Mouse (Mus musculus): ENCODE measurements around the gene Tmtc4. TPM values are rescaled to one million over a fixed set of nuclear protein-coding genes. Genes with fewer than 3 reads are reported as not detected.

Gene Tmtc4
- polyA plus RNA-seq, 1 experiment = 13.2 TPM

DNA sequence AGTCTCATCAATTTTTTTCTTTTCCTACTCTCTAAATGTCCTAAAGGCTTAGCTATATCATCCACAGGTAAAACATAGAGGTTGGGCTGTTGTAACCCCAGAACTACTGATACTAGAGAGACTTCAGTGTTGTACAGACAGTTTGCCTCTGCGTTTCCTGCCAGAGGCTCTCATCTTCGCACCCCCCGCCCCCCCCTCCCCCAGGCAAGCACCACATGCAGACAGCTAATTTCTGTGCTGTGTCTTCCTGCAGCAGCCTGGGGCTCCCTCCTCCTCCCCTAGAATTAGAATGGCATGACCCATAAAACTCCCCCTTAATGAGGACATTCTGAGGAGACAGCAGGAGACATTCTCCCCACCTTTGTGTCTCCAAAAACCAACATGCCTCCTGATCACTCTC, 17.6 kb upstream of the Tmtc4 start:
- Histone ChIP-seq H3K4me1 (ENCODE audit: control insufficient read depth, insufficient read depth, low read length) (no peaks in the 10 kb centered on the region), H3K4me3 (ENCODE audit: insufficient read depth, low read length) (no peak overlapping the region), H3K27ac (ENCODE audit: insufficient read depth, low read length) (no peak overlapping the region)
- TF ChIP-seq POLR2A (IDR thresholded peaks at IDR 0.05; ENCODE audit: extremely low read depth, insufficient read depth, low read length) (no peak), CTCF (IDR thresholded peaks at IDR 0.05; ENCODE audit: extremely low read depth, insufficient read depth, low read length) (no peak)

DNA sequence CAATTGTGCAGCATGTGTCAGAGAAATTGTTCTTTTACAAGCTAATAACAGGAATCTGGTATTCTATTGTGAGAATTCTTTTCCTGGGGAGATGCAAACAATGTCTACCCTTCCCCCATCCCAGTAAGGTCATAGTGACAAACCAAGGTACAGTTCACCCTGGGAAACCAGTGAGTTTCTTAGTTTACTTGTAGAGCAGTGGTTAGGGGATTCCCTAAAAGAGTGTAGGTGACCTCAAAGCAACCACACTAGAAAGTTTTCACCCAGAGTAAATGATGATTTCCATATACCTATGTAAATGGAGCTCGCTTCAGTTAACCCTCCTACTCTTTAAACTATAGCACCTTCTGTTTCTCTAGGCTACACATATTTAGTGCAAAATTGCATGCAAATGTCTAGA, 13.6 kb upstream of the Tmtc4 start:
- TF ChIP-seq CTCF (IDR thresholded peaks at IDR 0.05; ENCODE audit: extremely low read depth, insufficient read depth, low read length) (no peak), POLR2A (IDR thresholded peaks at IDR 0.05; ENCODE audit: extremely low read depth, insufficient read depth, low read length) (no peak)
- no peak overlapping the region for H3K4me3 ChIP-seq (ENCODE audit: insufficient read depth, low read length)

DNA sequence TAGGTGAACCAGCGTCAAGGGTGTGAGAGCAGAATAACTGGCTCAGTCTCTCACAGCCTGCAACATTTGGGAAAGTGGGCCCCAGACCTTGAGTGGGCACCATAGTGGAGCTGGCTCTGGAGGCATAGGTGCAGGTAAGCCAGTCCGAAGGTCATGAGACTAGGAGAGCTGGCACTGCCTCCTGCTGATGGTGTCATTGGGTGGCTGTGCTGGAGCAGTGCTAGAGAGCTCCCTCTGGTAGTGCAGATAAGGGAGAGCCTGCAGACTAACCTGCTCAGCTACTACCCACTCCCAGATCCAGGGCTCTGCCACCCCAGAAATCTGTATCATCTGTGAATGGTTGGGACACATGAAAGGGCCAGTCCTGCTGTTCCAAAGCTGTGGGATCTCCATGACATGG, 10.1 kb upstream of the Tmtc4 start:
- H3K4me3 ChIP-seq (ENCODE audit: insufficient read depth, low read length) = no peak overlapping the region
- H3K4me1 ChIP-seq (ENCODE audit: control insufficient read depth, insufficient read depth, low read length) = no peaks in the 10 kb centered on the region
- H3K27ac ChIP-seq (ENCODE audit: insufficient read depth, low read length) = no peak overlapping the region
- TF ChIP-seq POLR2A (IDR thresholded peaks at IDR 0.05; ENCODE audit: extremely low read depth, insufficient read depth, low read length) = no peak
- TF ChIP-seq CTCF (IDR thresholded peaks at IDR 0.05; ENCODE audit: extremely low read depth, insufficient read depth, low read length) = no peak

More for the DNA sequence above, 13.6 kb upstream of the Tmtc4 start:
- Histone ChIP-seq H3K4me1 (ENCODE audit: control insufficient read depth, insufficient read depth, low read length) (no peaks in the 10 kb centered on the region), H3K27ac (ENCODE audit: insufficient read depth, low read length) (no peak overlapping the region)

GRCm38 (mm10) chr14:122992937-122993336, 9.1 kb upstream of the Tmtc4 start:
- Histone ChIP-seq H3K27ac (ENCODE audit: insufficient read depth, low read length) (no peak overlapping the region), H3K4me3 (ENCODE audit: insufficient read depth, low read length) (no peak overlapping the region), H3K4me1 (ENCODE audit: control insufficient read depth, insufficient read depth, low read length) (no peaks in the 10 kb centered on the region)
- TF ChIP-seq CTCF (IDR thresholded peaks at IDR 0.05; ENCODE audit: extremely low read depth, insufficient read depth, low read length) (no peak), POLR2A (IDR thresholded peaks at IDR 0.05; ENCODE audit: extremely low read depth, insufficient read depth, low read length) (no peak)

DNA sequence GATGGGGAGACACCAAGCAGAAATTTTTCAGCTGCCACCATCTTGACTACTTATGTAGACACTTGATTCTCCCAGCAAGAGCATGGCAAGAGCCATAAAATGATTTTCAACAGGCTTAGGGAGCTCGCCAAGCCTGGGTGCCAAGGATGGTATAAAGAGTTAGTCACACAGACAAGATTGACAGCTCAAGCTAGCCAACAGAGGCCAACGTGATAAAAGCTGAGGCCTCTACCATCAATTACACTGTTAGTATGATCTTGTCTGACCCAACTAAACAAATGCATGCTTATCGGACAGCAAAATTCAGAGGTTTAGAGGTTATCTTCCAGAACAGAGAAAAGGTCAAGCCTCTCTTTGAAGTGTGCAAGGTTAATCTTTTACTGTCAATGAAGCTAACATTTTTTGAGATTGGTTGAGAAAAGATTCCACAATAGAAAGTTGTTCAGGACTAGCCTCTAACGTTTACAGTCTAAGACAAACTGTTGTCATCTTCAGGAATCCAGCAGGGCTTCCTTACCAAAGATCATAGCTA, 6.8 kb upstream of the Tmtc4 start:
- Histone ChIP-seq H3K27ac (ENCODE audit: insufficient read depth, low read length) (no peak overlapping the region), H3K4me1 (ENCODE audit: control insufficient read depth, insufficient read depth, low read length) (no peaks in the 10 kb centered on the region), H3K4me3 (ENCODE audit: insufficient read depth, low read length) (no peak overlapping the region)
- TF ChIP-seq POLR2A (IDR thresholded peaks at IDR 0.05; ENCODE audit: extremely low read depth, insufficient read depth, low read length) (no peak), CTCF (IDR thresholded peaks at IDR 0.05; ENCODE audit: extremely low read depth, insufficient read depth, low read length) (no peak)

DNA sequence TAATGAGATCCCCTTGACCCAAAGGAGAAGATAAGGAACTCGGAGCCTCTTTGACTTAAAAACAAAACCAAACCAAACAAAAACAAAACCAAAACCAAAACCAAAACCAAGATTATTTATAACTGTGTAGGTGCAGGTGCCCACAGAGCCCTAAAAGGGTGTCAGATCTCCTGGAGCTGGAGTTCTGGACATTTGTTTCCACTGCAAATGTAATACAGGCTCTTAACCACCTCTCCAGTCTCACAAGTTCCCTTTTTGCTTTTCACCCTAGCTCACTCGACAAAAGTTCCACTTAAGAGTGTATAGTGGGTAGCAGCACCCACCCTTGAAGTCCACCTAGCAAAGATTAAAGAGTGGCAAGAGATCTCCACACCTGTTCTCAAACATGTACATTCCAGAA, 2.6 kb upstream of the Tmtc4 start:
- Histone ChIP-seq H3K4me3 (ENCODE audit: insufficient read depth, low read length) (no peak overlapping the region), H3K4me1 (ENCODE audit: control insufficient read depth, insufficient read depth, low read length) (peaks cover 1% of the 10 kb centered on the region; the same call in 1 of the 2 replicates), H3K27ac (ENCODE audit: insufficient read depth, low read length) (no peak overlapping the region)
- no peak for TF ChIP-seq CTCF (IDR thresholded peaks at IDR 0.05; ENCODE audit: extremely low read depth, insufficient read depth, low read length)
- TF ChIP-seq POLR2A (IDR thresholded peaks at IDR 0.05; ENCODE audit: extremely low read depth, insufficient read depth, low read length) = no peak

DNA sequence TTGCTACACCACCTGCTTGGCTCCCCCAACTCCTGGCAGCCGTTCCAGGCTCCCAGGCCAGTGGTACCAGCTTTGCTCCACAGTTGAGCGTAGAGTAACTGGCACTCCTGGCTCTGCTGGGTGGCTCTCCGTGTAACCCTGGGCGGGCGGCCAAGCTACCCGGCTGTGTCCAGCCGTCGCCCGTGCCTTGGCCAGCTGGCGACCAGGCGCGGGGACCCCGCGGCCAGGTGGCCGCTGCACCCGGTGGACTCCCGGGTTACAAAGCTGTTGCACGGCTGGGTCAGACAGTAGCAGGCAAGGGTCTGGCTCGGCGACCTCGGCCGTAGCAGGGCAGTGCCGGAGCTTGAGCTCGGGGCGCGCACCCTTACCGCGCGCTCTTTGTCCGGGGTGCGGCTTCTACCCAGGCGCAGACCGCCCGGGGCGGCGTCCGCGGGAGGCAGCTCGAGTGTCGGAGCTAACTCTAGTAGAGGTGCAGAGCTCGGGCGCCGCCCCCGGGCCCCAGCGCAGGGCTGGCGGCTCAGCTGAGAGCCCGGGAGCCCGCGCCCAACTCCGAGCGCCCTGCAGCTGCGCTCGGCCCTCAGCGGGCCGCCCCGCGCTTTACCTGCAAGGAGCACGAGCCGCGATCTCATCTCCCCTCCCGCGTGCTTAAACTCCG, 1.1 kb downstream of the Tmtc4 start:
- Histone ChIP-seq H3K27ac (ENCODE audit: insufficient read depth, low read length) (no peak overlapping the region), H3K4me1 (ENCODE audit: control insufficient read depth, insufficient read depth, low read length) (peaks cover 1% of the 10 kb centered on the region; the same call in 1 of the 2 replicates), H3K4me3 (ENCODE audit: insufficient read depth, low read length) (peak overlapping the region; percentile 41)
- TF ChIP-seq CTCF (IDR thresholded peaks at IDR 0.05; ENCODE audit: extremely low read depth, insufficient read depth, low read length) (no peak), POLR2A (IDR thresholded peaks at IDR 0.05; ENCODE audit: extremely low read depth, insufficient read depth, low read length) (no peak)

GRCm38 (mm10) chr14:122981831-122982485, 1.9 kb downstream of the Tmtc4 start:
- H3K27ac ChIP-seq (ENCODE audit: insufficient read depth, low read length) = no peak overlapping the region
- TF ChIP-seq CTCF (IDR thresholded peaks at IDR 0.05; ENCODE audit: extremely low read depth, insufficient read depth, low read length) (no peak), POLR2A (IDR thresholded peaks at IDR 0.05; ENCODE audit: extremely low read depth, insufficient read depth, low read length) (no peak)
- peaks cover 1% of the 10 kb centered on the region; the same call in 1 of the 2 replicates for H3K4me1 ChIP-seq (ENCODE audit: control insufficient read depth, insufficient read depth, low read length)
- H3K4me3 ChIP-seq (ENCODE audit: insufficient read depth, low read length) = peak overlapping the region; percentile 41

GRCm38 (mm10) chr14:122978871-122979270, 5.0 kb downstream of the Tmtc4 start:
- TF ChIP-seq POLR2A (IDR thresholded peaks at IDR 0.05; ENCODE audit: extremely low read depth, insufficient read depth, low read length) = no peak
- TF ChIP-seq CTCF (IDR thresholded peaks at IDR 0.05; ENCODE audit: extremely low read depth, insufficient read depth, low read length) = no peak
- no peak overlapping the region for H3K27ac ChIP-seq (ENCODE audit: insufficient read depth, low read length)

DNA sequence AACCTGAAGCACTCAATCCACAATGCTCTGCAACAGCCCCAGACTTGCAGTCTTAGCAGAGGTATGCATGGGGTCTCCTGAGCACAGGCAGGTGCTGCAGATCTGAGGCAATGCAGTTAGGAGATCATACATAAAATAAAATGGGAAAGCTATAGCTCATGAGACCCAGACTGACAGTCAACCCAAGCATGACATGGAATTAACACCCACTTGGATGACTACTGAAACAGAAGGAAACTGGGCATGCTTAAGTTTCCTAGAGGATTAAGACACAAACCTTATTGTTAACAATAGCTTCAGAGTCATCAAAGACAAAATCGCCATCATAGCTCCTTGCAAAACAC, 6.1 kb downstream of the Tmtc4 start:
- H3K4me3 ChIP-seq (ENCODE audit: insufficient read depth, low read length) = no peak overlapping the region
- TF ChIP-seq CTCF (IDR thresholded peaks at IDR 0.05; ENCODE audit: extremely low read depth, insufficient read depth, low read length) (no peak), POLR2A (IDR thresholded peaks at IDR 0.05; ENCODE audit: extremely low read depth, insufficient read depth, low read length) (no peak)
- H3K4me1 ChIP-seq (ENCODE audit: control insufficient read depth, insufficient read depth, low read length) = no peaks in the 10 kb centered on the region
- H3K27ac ChIP-seq (ENCODE audit: insufficient read depth, low read length) = no peak overlapping the region

More at GRCm38 (mm10) chr14:122978871-122979270, 5.0 kb downstream of the Tmtc4 start:
- Histone ChIP-seq H3K4me3 (ENCODE audit: insufficient read depth, low read length) (no peak overlapping the region), H3K4me1 (ENCODE audit: control insufficient read depth, insufficient read depth, low read length) (peaks cover 1% of the 10 kb centered on the region; the same call in 1 of the 2 replicates)

Data from cortical plate, adult 2 months (tissue).